Mouse (Mus musculus) ovary, adult 2 months (tissue): ENCODE results near the gene Olfr1274-ps. TPM values are rescaled to one million over a fixed set of nuclear protein-coding genes. Genes with fewer than 3 reads are reported as not detected.

Experiments used
- polyA plus RNA-seq: library from polyadenylated mRNA; depleted of rRNA; stranded (reverse); fragments of >200 nt; gene quantifications from 2 replicates; pipeline ENCODE4 v1.2.3, GENCODE M21; 2012; rRNA removed

Gene Olfr1274-ps
- polyA plus RNA-seq: not detected in 2 replicates

DNA sequence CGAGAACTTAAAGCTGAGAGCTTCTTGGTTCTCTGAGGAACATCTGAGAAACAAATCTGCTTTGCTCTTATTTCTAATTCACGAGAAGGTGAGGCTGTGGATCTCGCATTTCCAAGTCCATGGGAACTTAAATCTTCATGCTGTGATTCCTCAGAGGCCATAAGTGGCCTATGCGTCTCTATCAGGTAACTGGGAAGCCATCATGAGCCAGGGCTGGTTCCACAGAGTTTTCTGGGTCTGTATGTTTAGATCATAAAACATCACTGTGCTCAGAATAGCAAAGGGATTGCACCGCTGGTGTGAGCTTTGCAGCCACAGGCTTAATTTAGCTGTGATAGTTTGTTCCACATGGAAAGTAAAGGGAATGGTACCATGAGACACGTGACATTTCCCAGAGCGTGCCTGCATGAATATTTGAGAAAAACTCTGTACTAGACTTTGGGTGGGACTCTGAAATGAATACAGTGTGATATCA, at the start of gene Olfr1274-ps:
Olfr1274-ps (plus strand) TSS at position 51 of the 475 bp plus-strand sequence.

Other genes with a start within 250 kb of the Olfr1274-ps start
- gene Olfr1270, start 245.6 kb upstream of the Olfr1274-ps start, polyA plus RNA-seq: not detected in 2 replicates
- not detected in 2 replicates for gene Olfr1506, start 174.2 kb upstream of the Olfr1274-ps start, polyA plus RNA-seq
- gene Olfr142, start 141.1 kb upstream of the Olfr1274-ps start, polyA plus RNA-seq: not detected in 2 replicates
- not detected in 2 replicates for gene Olfr1271, start 127.7 kb upstream of the Olfr1274-ps start, polyA plus RNA-seq
- not detected in 2 replicates for gene Olfr1272, start 105.8 kb upstream of the Olfr1274-ps start, polyA plus RNA-seq
- gene Gm13769, start 76.5 kb upstream of the Olfr1274-ps start, polyA plus RNA-seq: not detected in 2 replicates
- gene Ptprj, start 182.0 kb downstream of the Olfr1274-ps start, polyA plus RNA-seq: 4.5 TPM in 2 replicates